Mouse (Mus musculus): ENCODE results near the gene Fam169b.
"Not testable (repeated sequence)": the region's sequence is repeated elsewhere in the genome, so short reads cannot be mapped to it uniquely, and the experiment has no call there.

GRCm38 (mm10) chr7:68275445-68275837 is 1.8 kb downstream of the Fam169b start:
- TF ChIP-seq CTCF, POLR2A (IDR thresholded peaks at IDR 0.05; ENCODE audit: insufficient read depth, low read depth, low read length): not testable (repeated sequence)

Measured in olfactory bulb, adult 2 months (tissue).